Mouse (Mus musculus) thymus, adult 2 months (tissue): ENCODE data around the gene Spop.

Experiments used
- CTCF ChIP-seq: fragments of 200-500 bp; IDR thresholded peaks from 2 replicates; pipeline ENCODE4 v1.5.1; 2012; ENCODE audit warnings: mild to moderate bottlenecking, control low read depth, low read length, moderate library complexity, borderline replicate concordance; ENCODE audit not compliant: control insufficient read depth, poor library complexity, insufficient read depth; ENCODE audit errors: extremely low read depth
- POLR2A ChIP-seq: fragments of 200-500 bp; IDR thresholded peaks from 2 replicates; pipeline ENCODE4 v1.6.1; 2012; ENCODE audit warnings: mild to moderate bottlenecking, low read length, control low read depth, moderate library complexity; ENCODE audit not compliant: control insufficient read depth, poor library complexity, insufficient read depth; ENCODE audit errors: extremely low read depth

DNA sequence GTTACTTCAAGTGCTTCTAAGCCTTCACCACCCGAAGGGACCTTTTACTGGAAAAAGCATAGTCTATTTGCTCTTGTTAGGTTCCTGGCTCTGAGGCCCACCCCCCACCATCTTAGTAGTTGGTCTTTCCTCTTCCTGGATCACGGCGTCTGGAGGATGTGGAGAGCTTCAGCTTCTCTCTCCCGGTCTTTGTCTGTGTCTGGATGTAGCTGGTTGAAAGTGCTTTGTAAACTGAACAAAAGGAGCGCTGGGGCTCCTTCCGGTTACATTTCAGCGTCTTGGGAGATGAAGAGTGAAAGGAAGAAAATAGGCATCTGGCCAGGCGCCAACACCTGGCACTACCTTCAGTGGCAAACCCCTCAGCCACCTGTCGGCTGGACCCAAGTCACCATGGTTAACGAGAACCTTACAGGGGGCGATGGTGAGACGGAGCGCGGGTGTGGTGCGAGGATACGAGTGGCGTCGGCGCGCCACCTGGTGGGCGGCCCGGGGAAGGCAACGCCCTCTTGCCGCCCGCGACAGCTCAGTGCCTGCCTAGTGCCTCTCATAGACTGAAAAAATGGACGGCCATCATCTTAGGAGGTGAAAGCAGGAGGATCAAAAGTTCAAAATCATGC is 106.7 kb downstream of the Spop start:
- TF ChIP-seq POLR2A (no peak), CTCF (peak; percentile 100)
